Mouse (Mus musculus) MEL (cell line): Measurements from ENCODE around the gene Rhd. TPM values are rescaled to one million over a fixed set of nuclear protein-coding genes. Genes with fewer than 3 reads are reported as not detected.

Source experiments
- DNase-seq: peaks from one replicate; pipeline ENCODE4 v3.0.0; 2011; ENCODE audit warnings: low read depth, low spot score
- H3K27ac ChIP-seq: 2 replicates; pipeline ENCODE4 v1.5.1; 2012; ENCODE audit warnings: low read depth, mild to moderate bottlenecking, control low read depth, low read length, moderate library complexity; ENCODE audit not compliant: control insufficient read depth
- H3K27me3 ChIP-seq, 2 experiments: fragments of 150-350 bp in 1 of 2; sonication (generic) in 1 of 2; 2 replicates each; pipeline ENCODE4 v1.6.1; 2012; ENCODE audit warnings: low read length in 2 of 2, mild to moderate bottlenecking in 2 of 2, improper control_type of control experiment in 1 of 2, moderate library complexity in 1 of 2; ENCODE audit not compliant: insufficient read depth in 2 of 2, control insufficient read depth in 1 of 2
- H3K36me3 ChIP-seq, 2 experiments: 2 replicates each; pipeline ENCODE4 v1.6.1; 2012 to 2014; ENCODE audit warnings: low read length in 2 of 2, improper control_type of control experiment in 1 of 2, inconsistent platforms in 1 of 2, mild to moderate bottlenecking in 1 of 2; ENCODE audit not compliant: insufficient read depth in 2 of 2, control insufficient read depth in 1 of 2
- H3K4me1 ChIP-seq, 2 experiments: fragments of 150-350 bp in 1 of 2; sonication (generic) in 1 of 2; 2 replicates each; pipeline ENCODE4 v1.6.1; 2012; ENCODE audit warnings: low read length in 2 of 2, improper control_type of control experiment in 1 of 2, mild to moderate bottlenecking in 1 of 2; ENCODE audit not compliant: insufficient read depth in 2 of 2, control insufficient read depth in 1 of 2
- H3K4me3 ChIP-seq, 2 experiments: fragments of 150-350 bp in 1 of 2; sonication (generic) in 1 of 2; 2 replicates each; pipeline ENCODE4 v1.5.1; 2012; ENCODE audit warnings: low read depth in 2 of 2, low read length in 2 of 2, mild to moderate bottlenecking in 2 of 2, moderate library complexity in 2 of 2, control low read depth in 1 of 2, improper control_type of control experiment in 1 of 2; ENCODE audit not compliant: control insufficient read depth in 1 of 2, insufficient read depth in 1 of 2
- H3K79me2 ChIP-seq: 2 replicates; pipeline ENCODE4 v1.6.1; 2012; ENCODE audit warnings: mild to moderate bottlenecking, low read length, moderate library complexity; ENCODE audit not compliant: control insufficient read depth, poor library complexity, insufficient read depth
- H3K9ac ChIP-seq: 2 replicates; pipeline ENCODE4 v1.6.1; 2012; ENCODE audit warnings: low read depth, mild to moderate bottlenecking, control low read depth, low read length, moderate library complexity; ENCODE audit not compliant: control insufficient read depth, poor library complexity, severe bottlenecking
- H3K9me3 ChIP-seq: fragments of 150-350 bp; sonication (generic); replicated peaks from 2 replicates; pipeline ENCODE4 v1.6.1; 2012; ENCODE audit warnings: mild to moderate bottlenecking, low read length, improper control_type of control experiment, moderate library complexity; ENCODE audit not compliant: insufficient read depth
- BHLHE40 ChIP-seq: IDR thresholded peaks from 2 replicates; pipeline ENCODE4 v1.6.1; 2012; ENCODE audit warnings: low read depth, mild to moderate bottlenecking, inconsistent platforms, low read length, improper control_type of control experiment, borderline replicate concordance
- CHD1 ChIP-seq: IDR thresholded peaks from 2 replicates; pipeline ENCODE4 v1.6.1; 2012; ENCODE audit warnings: low read depth, mild to moderate bottlenecking, inconsistent platforms, low read length, improper control_type of control experiment
- CHD2 ChIP-seq: IDR thresholded peaks from 2 replicates; pipeline ENCODE4 v1.6.1; 2011; ENCODE audit warnings: low read length, improper control_type of control experiment
- CTCF ChIP-seq, 3 experiments: IDR thresholded peaks in 2 of 3; conservative IDR thresholded peaks in 1 of 3; 2 replicates each; pipeline ENCODE4 v1.5.1; 2011 to 2012; ENCODE audit warnings: low read length in 3 of 3, low read depth in 2 of 3, mild to moderate bottlenecking in 2 of 3, improper control_type of control experiment in 1 of 3, inconsistent platforms in 1 of 3, mixed read lengths in 1 of 3, moderate library complexity in 1 of 3; ENCODE audit not compliant: control insufficient read depth in 1 of 3, insufficient read depth in 1 of 3, poor library complexity in 1 of 3, severe bottlenecking in 1 of 3
- E2F4 ChIP-seq: IDR thresholded peaks from 2 replicates; pipeline ENCODE4 v1.6.1; 2011; ENCODE audit warnings: low read depth, low read length, improper control_type of control experiment, borderline replicate concordance
- EP300 ChIP-seq, 2 experiments: IDR thresholded peaks; 2 replicates each; pipeline ENCODE4 v1.6.1; 2011; ENCODE audit warnings: improper control_type of control experiment in 2 of 2, low read length in 2 of 2, low read depth in 1 of 2, mild to moderate bottlenecking in 1 of 2
- ETS1 ChIP-seq: IDR thresholded peaks from 2 replicates; pipeline ENCODE4 v1.6.1; 2012; ENCODE audit warnings: low read depth, mild to moderate bottlenecking, inconsistent platforms, low read length, improper control_type of control experiment, moderate library complexity
- GABPA ChIP-seq: IDR thresholded peaks from 2 replicates; pipeline ENCODE4 v1.6.1; 2012; ENCODE audit warnings: low read depth, mild to moderate bottlenecking, inconsistent platforms, low read length, improper control_type of control experiment, moderate library complexity
- GATA1 ChIP-seq: IDR thresholded peaks from 2 replicates; pipeline ENCODE4 v1.6.1; 2011; ENCODE audit warnings: low read depth, low read length, improper control_type of control experiment
- JUND ChIP-seq: IDR thresholded peaks from 2 replicates; pipeline ENCODE4 v1.6.1; 2011; ENCODE audit warnings: low read depth, mild to moderate bottlenecking, improper control_type of control experiment, low read length
- MAFK ChIP-seq: IDR thresholded peaks from 2 replicates; pipeline ENCODE4 v1.6.1; 2011; ENCODE audit warnings: low read depth, mild to moderate bottlenecking, low read length, improper control_type of control experiment, borderline replicate concordance
- MAX ChIP-seq: IDR thresholded peaks from 2 replicates; pipeline ENCODE4 v1.6.1; 2011; ENCODE audit warnings: low read length, improper control_type of control experiment
- MEF2A ChIP-seq: IDR thresholded peaks from 2 replicates; pipeline ENCODE4 v1.6.1; 2014; ENCODE audit warnings: low read depth, mild to moderate bottlenecking, inconsistent platforms, low read length, improper control_type of control experiment; ENCODE audit not compliant: poor library complexity, insufficient replicate concordance, severe bottlenecking; ENCODE audit errors: extremely low read depth
- MXI1 ChIP-seq: IDR thresholded peaks from 2 replicates; pipeline ENCODE4 v1.6.1; 2011; ENCODE audit warnings: mild to moderate bottlenecking, low read depth, low read length, improper control_type of control experiment
- MYC ChIP-seq: IDR thresholded peaks from 2 replicates; pipeline ENCODE4 v1.6.1; 2011; ENCODE audit warnings: low read depth, mild to moderate bottlenecking, low read length, improper control_type of control experiment, moderate library complexity
- NRF1 ChIP-seq: IDR thresholded peaks from 2 replicates; pipeline ENCODE4 v1.6.1; 2014; ENCODE audit warnings: low read depth, mild to moderate bottlenecking, inconsistent platforms, low read length, improper control_type of control experiment, moderate library complexity; ENCODE audit not compliant: poor library complexity, insufficient read depth, severe bottlenecking
- POLR2A ChIP-seq, 2 experiments: IDR thresholded peaks; 2 replicates each; pipeline ENCODE4 v1.6.1; 2011 to 2012; ENCODE audit warnings: low read length in 2 of 2, mild to moderate bottlenecking in 2 of 2, control low read depth in 1 of 2, improper control_type of control experiment in 1 of 2, low read depth in 1 of 2, moderate library complexity in 1 of 2; ENCODE audit not compliant: control insufficient read depth in 1 of 2, insufficient read depth in 1 of 2, poor library complexity in 1 of 2
- POLR2AphosphoS5 ChIP-seq: IDR thresholded peaks from 2 replicates; pipeline ENCODE4 v1.6.1; 2012; ENCODE audit warnings: low read depth, borderline replicate concordance, mild to moderate bottlenecking, inconsistent platforms, low read length, moderate library complexity, mixed read lengths
- RCOR1 ChIP-seq: IDR thresholded peaks from 2 replicates; pipeline ENCODE4 v1.6.1; 2012; ENCODE audit warnings: low read depth, mild to moderate bottlenecking, inconsistent platforms, low read length, improper control_type of control experiment
- SMC3 ChIP-seq: IDR thresholded peaks from 2 replicates; pipeline ENCODE4 v1.6.1; 2011; ENCODE audit warnings: low read depth, low read length, improper control_type of control experiment
- TAL1 ChIP-seq: IDR thresholded peaks from 2 replicates; pipeline ENCODE4 v1.6.1; 2012; ENCODE audit warnings: mild to moderate bottlenecking, inconsistent platforms, low read length, moderate library complexity, mixed read lengths
- TBP ChIP-seq: IDR thresholded peaks from 2 replicates; pipeline ENCODE4 v1.8.0; 2011; ENCODE audit warnings: low read depth, low read length, improper control_type of control experiment
- UBTF ChIP-seq: IDR thresholded peaks from 2 replicates; pipeline ENCODE4 v1.6.1; 2012; ENCODE audit warnings: low read depth, mild to moderate bottlenecking, inconsistent platforms, low read length, improper control_type of control experiment, moderate library complexity, borderline replicate concordance; ENCODE audit not compliant: insufficient read depth
- USF1 ChIP-seq: IDR thresholded peaks from 2 replicates; pipeline ENCODE4 v1.6.1; 2014; ENCODE audit warnings: low read depth, mild to moderate bottlenecking, inconsistent platforms, low read length, improper control_type of control experiment, moderate library complexity
- USF2 ChIP-seq, 2 experiments: IDR thresholded peaks; 2 replicates each; pipeline ENCODE4 v1.6.1; 2011 to 2012; ENCODE audit warnings: improper control_type of control experiment in 2 of 2, low read length in 2 of 2, borderline replicate concordance in 1 of 2, inconsistent platforms in 1 of 2, low read depth in 1 of 2, mild to moderate bottlenecking in 1 of 2; ENCODE audit not compliant: insufficient read depth in 1 of 2
- ZKSCAN1 ChIP-seq: IDR thresholded peaks from 2 replicates; pipeline ENCODE4 v1.6.1; 2012; ENCODE audit warnings: low read depth, mild to moderate bottlenecking, inconsistent platforms, low read length, improper control_type of control experiment, moderate library complexity
- ZMIZ1 ChIP-seq: IDR thresholded peaks from 2 replicates; pipeline ENCODE4 v1.6.1; 2012; ENCODE audit warnings: low read depth, mild to moderate bottlenecking, inconsistent platforms, low read length, improper control_type of control experiment, moderate library complexity
- ZNF384 ChIP-seq: IDR thresholded peaks from 2 replicates; pipeline ENCODE4 v1.6.1; 2012; ENCODE audit warnings: low read depth, mild to moderate bottlenecking, inconsistent platforms, low read length, improper control_type of control experiment
- polyA plus RNA-seq, 2 experiments: library from polyadenylated mRNA; stranded (reverse) in 1 of 2; unstranded in 1 of 2; fragments of >175 nt in 1 of 2; fragments of >200 nt in 1 of 2; gene quantifications; 2 replicates each; pipeline versions ENCODE4 v1.2.1 to v1.2.4; 2012; ENCODE audit warnings: low replicate concordance in 2 of 2, low read depth in 1 of 2; ENCODE audit not compliant: insufficient read length in 2 of 2, insufficient read depth in 1 of 2, missing spikeins in 1 of 2
- total RNA-seq: library from RNA; depleted of rRNA; stranded (reverse); fragments of 300-350 nt; gene quantifications from 2 replicates; pipeline ENCODE4 v1.2.3, GENCODE M21; 2012

The Rhd gene
- total and polyA plus RNA-seq, 3 experiments: 49.9 to 176 TPM; not detected in 1

- Histone ChIP-seq H3K27ac (peak overlapping the region; percentile 85), H3K79me2 (peaks cover 11% of the 10 kb centered on the region), H3K4me1 (peaks cover 28 to 41% of the 10 kb centered on the region in 2 experiments), H3K27me3 (no peaks in the 10 kb centered on the region), H3K9ac (peak overlapping the region; percentile 85), H3K9me3 (no peaks in the 10 kb centered on the region), H3K36me3 (peaks cover 12 to 25% of the 10 kb centered on the region in 2 experiments), H3K4me3 (peak overlapping the region; percentile 72 to 94)
- TF ChIP-seq UBTF (no peak), ZMIZ1 (no peak), MYC (no peak), MAFK (no peak), POLR2A (IDR thresholded peaks at IDR 0.05; ENCODE audit: control insufficient read depth in 1 of 2, insufficient read depth in 1 of 2, low read depth in 1 of 2, low read length in 2 of 2, poor library complexity in 1 of 2) (no peak), USF2 (IDR thresholded peaks at IDR 0.05; ENCODE audit: borderline replicate concordance in 1 of 2, insufficient read depth in 1 of 2, low read depth in 1 of 2, low read length in 2 of 2) (no peak), NRF1 (no peak), ETS1 (no peak), MXI1 (peak; percentile 20; the same call in 1 of the 2 replicates), MAX (no peak), CHD2 (no peak), TBP (0 out of 2 replicates have a peak, but pooled peaks have one; percentile 10), RCOR1 (no peak), JUND (no peak), CTCF (IDR thresholded peaks at IDR 0.05 in 2 of 3, conservative IDR thresholded peaks at IDR 0.05 in 1 of 3; ENCODE audit: control insufficient read depth in 1 of 3, insufficient read depth in 1 of 3, low read depth in 2 of 3, low read length in 3 of 3, poor library complexity in 1 of 3, severe bottlenecking in 1 of 3) (no peak), USF1 (no peak), GABPA (no peak), GATA1 (no peak), CHD1 (0 out of 2 replicates have a peak, but pooled peaks have one; percentile 31), ZNF384 (0 out of 2 replicates have a peak, but pooled peaks have one; percentile 4)
- DNase-seq: peak; percentile 60
Observed at GRCm38 (mm10) chr4:134914122-134914863, 50.0 kb downstream of the Rhd start.

GRCm38 (mm10) chr4:134914864-134915209 is 50.5 kb downstream of the Rhd start, which contains the start of gene Tmem50a:
Gene Tmem50a (minus strand): TSS chr4:134915024.
- Histone ChIP-seq H3K36me3 (peaks cover 9 to 27% of the 10 kb centered on the region in 2 experiments), H3K4me1 (peaks cover 31 to 45% of the 10 kb centered on the region in 2 experiments), H3K9ac (peak within 1 kb of the TSS; percentile 85), H3K4me3 (peak within 1 kb of the TSS; percentile 72 to 94), H3K79me2 (peaks cover 11% of the 10 kb centered on the region), H3K27me3 (no peaks in the 10 kb centered on the region), H3K9me3 (no peaks in the 10 kb centered on the region), H3K27ac (peak within 1 kb of the TSS; percentile 85)
- peak; percentile 97 for DNase-seq
- TF ChIP-seq BHLHE40 (no peak), MAX (peak; percentile 56), TAL1 (no peak), ZMIZ1 (peak; percentile 91), TBP (peak; percentile 66), POLR2AphosphoS5 (no peak), CHD2 (no peak), USF2 (IDR thresholded peaks at IDR 0.05; ENCODE audit: borderline replicate concordance in 1 of 2, insufficient read depth in 1 of 2, low read depth in 1 of 2, low read length in 2 of 2) (no peak), CHD1 (no peak), JUND (no peak), E2F4 (no peak), MEF2A (0 out of 2 replicates have a peak, but pooled peaks have one; percentile 18), EP300 (IDR thresholded peaks at IDR 0.05; ENCODE audit: low read depth in 1 of 2, low read length in 2 of 2) (peak in 1 of 2 experiments; percentile 29; a peak in 1 of 4 replicates), ZKSCAN1 (no peak), SMC3 (no peak), POLR2A (IDR thresholded peaks at IDR 0.05; ENCODE audit: control insufficient read depth in 1 of 2, insufficient read depth in 1 of 2, low read depth in 1 of 2, low read length in 2 of 2, poor library complexity in 1 of 2) (peak; percentile 74 to 85), ZNF384 (no peak), USF1 (no peak)
